Mouse (Mus musculus) liver, embryonic 14.5 days (tissue): ENCODE results near the gene Top1.

Experiments
- CTCF ChIP-seq: IDR thresholded peaks from 2 replicates; pipeline ENCODE4 v1.5.1; 2016; ENCODE audit warnings: antibody characterized with exemption, low read depth, control low read depth
- EP300 ChIP-seq: IDR thresholded peaks from 2 replicates; pipeline ENCODE4 v1.6.1; 2016; ENCODE audit warnings: antibody characterized with exemption, low read depth

DNA sequence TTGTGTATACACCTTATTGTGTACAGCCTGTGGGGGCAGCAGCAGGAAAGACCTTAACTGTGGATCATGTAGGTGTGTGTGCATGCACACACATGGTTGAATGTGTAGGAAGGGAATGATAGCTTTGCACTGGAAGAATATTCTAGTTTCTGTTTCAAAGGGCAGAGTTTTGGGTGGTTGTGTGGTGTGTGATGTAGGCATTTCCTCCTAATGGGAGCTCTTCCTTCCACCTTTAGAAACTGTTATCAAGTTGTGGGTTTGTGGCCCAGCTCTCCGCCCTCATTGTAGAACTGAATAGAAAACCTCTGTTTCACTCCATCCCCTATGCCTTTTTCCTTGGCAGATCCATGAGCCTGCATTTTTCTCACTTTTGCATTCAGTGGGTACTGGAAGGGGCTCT, 99.8 kb downstream of the Top1 start:
- TF ChIP-seq CTCF (no peak), EP300 (no peak)
